ENCODE assay signal across 7 mouse cellular contexts in the genomic region with DNA sequence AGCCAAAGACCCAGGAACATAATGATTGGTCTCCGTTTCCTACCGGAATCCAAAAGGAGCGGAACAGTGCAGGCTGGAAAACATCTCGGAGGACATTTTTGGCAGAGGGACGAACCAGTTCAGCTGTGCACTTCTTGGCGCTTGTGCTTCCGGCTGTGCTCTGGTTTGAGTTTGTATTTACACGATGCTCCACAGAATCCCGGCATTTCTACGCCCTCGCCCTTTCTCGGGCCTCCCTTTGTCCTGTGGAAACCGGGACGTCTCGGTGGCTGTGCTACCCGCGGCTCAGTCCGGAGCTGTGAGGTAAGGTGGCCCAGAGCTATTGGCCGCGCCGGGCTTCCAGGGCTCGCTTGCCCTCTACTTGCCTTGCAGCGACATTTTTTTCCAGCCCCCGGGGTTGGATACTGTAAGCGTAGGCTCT. TPM values are rescaled to one million over a fixed set of nuclear protein-coding genes. Genes with fewer than 3 reads are reported as not detected.
A peak's percentile ranks its signal among the peaks of the same experiment; 100 is the strongest.
DNase-seq lines count a peak whose midpoint lies in the region; ATAC-seq lines count a peak whose summit lies in the region.

A gene (plus strand): TSS at position 80 of the 421 bp plus-strand sequence.

- peak; percentile 82 for ATAC-seq in intestine, embryonic 16.5 days
- ATAC-seq in midbrain, embryonic 11.5 days (ENCODE audit: low FRiP score) = peak; percentile 92

- H3K4me3 ChIP-seq in intestine, embryonic 16.5 days (ENCODE audit: low read length) = peak within 1 kb of the TSS; percentile 96
- H3K4me3 ChIP-seq in midbrain, embryonic 11.5 days (ENCODE audit: low read depth, low read length) = peak within 1 kb of the TSS; percentile 81

- peak; percentile 89 for DNase-seq in adrenal gland, adult 2 months
- DNase-seq in embryo, embryonic 11.5 days (ENCODE audit: low read depth, low spot score) = peak; percentile 80
- DNase-seq in gastrocnemius, postnatal 4 days (ENCODE audit: low spot score in 2 of 2) = peak; percentile 41 to 76
- peak; percentile 82 to 85 for DNase-seq in left cerebral cortex, postnatal 36 days (ENCODE audit: low spot score in 2 of 2)
- DNase-seq in midbrain, embryonic 11.5 days (ENCODE audit: low spot score, missing footprints) = peak; percentile 98
- DNase-seq in skeletal muscle tissue, adult 2 months (ENCODE audit: low read depth, low spot score) = peak; percentile 73

- H3K27me3 ChIP-seq in intestine, embryonic 16.5 days (replicated peaks; ENCODE audit: control insufficient read depth, insufficient read depth, low read length) = no peaks in the 10 kb centered on the region
- H3K27me3 ChIP-seq in midbrain, embryonic 11.5 days (ENCODE audit: control insufficient read depth, insufficient read depth, low read length) = no peaks in the 10 kb centered on the region

- intact Hi-C loops in left cerebral cortex, postnatal 36 days (cut with DNase I) = loop anchor here (2.0 to 5.0 kb wide), 2 partner anchors 218 to 419 kb away; a partner anchor contains a TSS

- H3K4me1 ChIP-seq in intestine, embryonic 16.5 days (ENCODE audit: control insufficient read depth, insufficient read depth, low read length) = peaks cover 9% of the 10 kb centered on the region
- peaks cover 10% of the 10 kb centered on the region for H3K4me1 ChIP-seq in midbrain, embryonic 11.5 days (ENCODE audit: control insufficient read depth, insufficient read depth, low read length)

- H3K9me3 ChIP-seq in intestine, embryonic 16.5 days (ENCODE audit: control insufficient read depth, low read length) = no peaks in the 10 kb centered on the region
- no peaks in the 10 kb centered on the region for H3K9me3 ChIP-seq in midbrain, embryonic 11.5 days (ENCODE audit: control insufficient read depth, low read length)

- H3K9ac ChIP-seq in intestine, embryonic 16.5 days (ENCODE audit: low read depth, low read length) = peak within 1 kb of the TSS; percentile 96
- H3K9ac ChIP-seq in midbrain, embryonic 11.5 days (ENCODE audit: low read length) = peak within 1 kb of the TSS; percentile 93

- 0% methylated on average over 25 of the region's 25 CpGs for WGBS in intestine, embryonic 16.5 days
- WGBS in midbrain, embryonic 11.5 days = under 1% methylated on average over 25 of the region's 25 CpGs

- peak within 1 kb of the TSS; percentile 83 for H3K4me2 ChIP-seq in intestine, embryonic 16.5 days (ENCODE audit: low read depth, low read length)
- peak within 1 kb of the TSS; percentile 85 for H3K4me2 ChIP-seq in midbrain, embryonic 11.5 days

- H3K27ac ChIP-seq in intestine, embryonic 16.5 days (ENCODE audit: low read length) = peak within 1 kb of the TSS; percentile 90
- peak within 1 kb of the TSS; percentile 57 for H3K27ac ChIP-seq in midbrain, embryonic 11.5 days (ENCODE audit: low read depth, low read length)

- H3K36me3 ChIP-seq in intestine, embryonic 16.5 days (ENCODE audit: control insufficient read depth, insufficient read depth, low read length) = peaks cover 2% of the 10 kb centered on the region; the same call in 1 of the 2 replicates
- H3K36me3 ChIP-seq in midbrain, embryonic 11.5 days (ENCODE audit: control insufficient read depth, insufficient read depth, low read length) = no peaks in the 10 kb centered on the region

RNA-seq across cellular contexts. Expression of the gene that starts here (rescaled TPM):
- 10 to 100 TPM; 35.9 to 51.0 TPM for total RNA-seq in adrenal gland, adult 2 months (2021)
- 2.1 and 3.3 TPM in 2 replicates for polyA plus RNA-seq in adrenal gland, adult 2 months (2012; rRNA removed)
- total RNA-seq in gastrocnemius, postnatal 4 days (2021) = 10 to 100 TPM; 33.6 to 37.0 TPM
- 73.0 and 78.7 TPM in 2 replicates for polyA plus RNA-seq in intestine, embryonic 16.5 days (2015; fragmentation: Nextera tagmentation; extraction: Ambion mirVana)
- 10 to 100 TPM; 22.4 to 22.8 TPM for total RNA-seq in left cerebral cortex, postnatal 36 days (2021)
- 45.3 and 47.0 TPM in 2 replicates for polyA plus RNA-seq in midbrain, embryonic 11.5 days (2014; fragmentation: Nextera tagmentation; extraction: Ambion mirVana)

Comparison
In these comparisons a context has a peak if more than half of its experiments do, and no peak if none do; other contexts are left out.
1. Peak in every context shown above with its lines: DNase-seq, ATAC-seq, H3K4me3 ChIP-seq and H3K27ac ChIP-seq.
2. RNA of the gene that starts here (polyA plus RNA-seq): 73.0 to 78.7 TPM in intestine, embryonic 16.5 days and 45.3 to 47.0 TPM in midbrain, embryonic 11.5 days; 2.1 to 3.3 TPM in adrenal gland, adult 2 months; every median in the first group is over 10 times any median in the second.